Mouse (Mus musculus): ENCODE data around the gene Gpr37.

Gpr37 gene

DNA sequence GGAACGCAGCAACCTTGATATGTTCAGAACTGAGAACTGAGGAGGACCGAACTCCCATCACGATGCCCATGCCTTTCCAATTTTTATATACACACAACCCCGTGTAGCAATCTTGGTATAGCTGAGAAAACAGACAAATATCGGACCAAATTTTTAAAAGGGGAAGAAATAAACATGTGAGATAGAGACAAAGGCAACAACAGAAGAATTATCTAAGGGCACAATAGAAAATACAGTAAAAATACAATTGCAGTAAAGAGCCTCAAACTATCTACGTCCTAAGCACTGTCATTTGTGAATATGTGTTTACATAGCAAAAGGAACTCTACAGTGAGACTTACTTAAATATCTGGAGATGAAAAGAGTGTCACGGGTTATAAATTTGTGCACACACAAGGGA, at the start of gene Gpr37:
TSS of gene Gpr37 (minus strand) at position 101 of the 400 bp plus-strand sequence.
- DNase-seq (ENCODE audit: low read depth, low spot score), result no peak

GRCm38 (mm10) chr6:25736533-25736932, 46.0 kb upstream of the Gpr37 start:
- DNase-seq (ENCODE audit: low read depth, low spot score), result no peak

DNA sequence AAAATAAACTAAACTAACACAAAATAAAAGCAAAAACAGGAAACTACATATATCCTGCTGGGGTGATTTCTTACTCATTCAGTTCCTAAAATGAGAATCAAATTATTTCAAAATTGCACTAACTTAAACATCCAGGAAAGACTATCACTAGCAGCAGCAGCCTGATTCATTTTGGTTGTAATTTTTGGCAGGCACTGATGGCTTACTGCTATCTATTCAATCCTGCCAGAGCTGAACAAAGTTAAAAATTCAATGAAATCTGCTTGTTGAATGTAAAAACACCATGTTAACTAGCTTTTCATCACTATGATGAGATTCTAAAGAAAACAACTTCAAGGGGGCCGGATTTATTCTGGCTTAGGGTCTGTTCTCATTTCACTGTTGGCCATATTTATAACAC, 36.0 kb upstream of the Gpr37 start:
- DNase-seq (ENCODE audit: low read depth, low spot score), result no peak

DNA sequence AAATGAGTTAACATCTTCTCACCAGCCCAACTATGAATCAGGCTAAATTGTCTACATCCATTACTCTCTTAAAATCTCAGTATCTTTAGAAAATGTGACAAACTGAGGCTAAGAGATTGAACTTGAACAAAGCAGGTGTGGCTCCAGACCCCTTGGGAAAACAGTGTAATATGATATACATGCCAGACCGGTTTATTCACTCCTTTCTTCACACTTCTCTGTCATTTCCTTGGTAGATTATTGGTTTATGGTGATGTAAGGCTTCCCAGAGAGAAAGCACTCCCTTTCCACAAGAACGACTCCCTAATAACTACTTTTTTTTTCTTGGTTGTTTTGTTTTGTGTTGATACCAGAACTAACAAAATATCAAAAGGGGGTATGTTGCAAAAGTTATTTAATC, 20.1 kb upstream of the Gpr37 start:
- no peak for DNase-seq (ENCODE audit: low read depth, low spot score)

GRCm38 (mm10) chr6:25709250-25709895, 18.8 kb upstream of the Gpr37 start:
- DNase-seq (ENCODE audit: low read depth, low spot score), result peak; percentile 15

GRCm38 (mm10) chr6:25699956-25700355, 9.4 kb upstream of the Gpr37 start:
- no peak for DNase-seq (ENCODE audit: low read depth, low spot score)

GRCm38 (mm10) chr6:25690284-25690605, 284 bp downstream of the Gpr37 start:
- DNase-seq (ENCODE audit: low read depth, low spot score), result peak; percentile 49

DNA sequence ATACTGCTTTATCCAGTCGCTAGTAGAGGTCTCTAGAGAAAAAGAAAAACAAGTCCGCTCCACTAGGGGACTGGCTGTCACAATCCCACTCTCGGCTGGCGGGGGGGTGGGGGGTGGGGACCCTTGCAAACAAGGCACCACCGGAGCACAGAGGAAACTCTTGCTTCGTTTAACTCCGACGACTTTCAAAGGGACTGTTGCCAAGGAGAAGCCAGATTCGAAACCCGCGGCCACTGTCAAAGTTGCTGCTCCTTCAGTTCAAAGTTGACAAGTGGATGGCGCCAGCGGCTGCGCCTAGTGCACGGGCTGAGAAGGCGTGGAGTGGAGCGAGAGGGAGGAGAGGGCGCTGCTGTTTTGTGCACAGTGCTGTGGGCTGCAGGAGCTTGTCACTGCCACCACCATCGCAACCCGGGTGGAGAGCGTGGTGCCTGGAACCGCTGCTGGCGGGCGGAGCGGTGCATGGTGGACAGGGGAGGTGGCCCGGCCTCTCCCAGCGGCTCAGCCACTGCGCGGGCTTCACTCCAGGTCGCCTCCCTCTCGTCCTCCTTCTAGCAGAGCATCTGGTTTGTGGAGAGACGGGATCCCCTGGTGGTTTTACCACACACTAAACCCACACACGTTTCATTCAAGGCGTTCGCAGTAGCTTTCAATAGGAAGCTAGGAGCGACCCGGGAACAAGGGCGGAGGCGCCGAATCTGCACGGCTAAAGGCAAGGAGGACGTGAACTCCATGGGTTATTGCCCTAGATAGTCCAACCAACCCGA, 827 bp downstream of the Gpr37 start:
- peak; percentile 66 for DNase-seq (ENCODE audit: low read depth, low spot score)

DNA sequence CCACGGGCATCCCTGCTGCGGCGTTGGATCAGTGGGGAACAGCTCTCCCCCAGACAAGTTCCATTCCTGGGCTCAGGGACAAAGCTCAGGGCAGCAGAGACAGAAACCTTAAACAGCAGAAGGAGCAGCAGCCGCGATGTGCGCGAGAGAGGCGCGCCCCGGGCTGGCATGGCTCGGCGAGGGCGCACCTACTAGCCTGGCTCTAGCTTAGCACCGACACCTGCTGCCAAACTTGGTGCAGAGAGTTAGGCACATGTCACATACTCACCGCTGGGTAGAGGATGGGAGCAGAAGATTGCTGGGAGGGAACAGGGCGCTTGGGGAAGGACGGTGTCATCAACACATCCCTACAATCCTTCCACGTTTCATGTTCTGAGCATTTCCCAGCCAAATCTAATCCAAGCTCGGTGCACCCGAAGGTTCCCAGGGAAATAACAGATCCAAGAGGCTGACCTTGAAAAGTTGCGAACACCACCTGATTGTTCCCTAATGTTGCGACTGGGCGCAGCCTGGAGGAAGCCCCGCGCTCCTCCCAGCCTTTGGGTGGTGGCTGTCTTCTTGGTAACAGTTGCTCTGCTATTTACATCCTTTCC, 1.5 kb downstream of the Gpr37 start:
- peak; percentile 3 for DNase-seq (ENCODE audit: low read depth, low spot score)

- no peak for DNase-seq (ENCODE audit: low read depth, low spot score)
Measured at GRCm38 (mm10) chr6:25686760-25687200, 3.7 kb downstream of the Gpr37 start.

DNA sequence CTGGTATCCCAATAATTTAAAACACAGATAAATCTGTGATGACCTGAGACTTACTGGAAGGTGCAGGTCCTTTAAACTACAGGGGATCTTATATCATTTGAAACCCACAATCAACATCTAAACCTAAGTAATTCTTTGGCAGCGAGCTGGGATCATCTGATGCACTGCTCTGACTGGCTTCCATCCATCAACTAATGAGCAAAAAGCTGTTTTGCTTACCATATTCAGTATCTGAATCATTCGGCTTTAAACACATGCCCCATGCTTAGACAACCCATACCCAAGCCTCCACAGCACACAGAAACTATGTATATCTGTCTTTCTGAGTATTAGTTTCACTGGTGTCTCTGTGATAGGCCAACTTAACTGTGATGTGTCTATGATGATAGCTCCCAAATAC, 6.1 kb downstream of the Gpr37 start:
- DNase-seq (ENCODE audit: low read depth, low spot score), result no peak

- DNase-seq (ENCODE audit: low read depth, low spot score), result no peak
Measured at GRCm38 (mm10) chr6:25675111-25675510, 15.4 kb downstream of the Gpr37 start.

- no peak for DNase-seq (ENCODE audit: low read depth, low spot score)
Measured at GRCm38 (mm10) chr6:25673801-25674200, 16.7 kb downstream of the Gpr37 start.

DNA sequence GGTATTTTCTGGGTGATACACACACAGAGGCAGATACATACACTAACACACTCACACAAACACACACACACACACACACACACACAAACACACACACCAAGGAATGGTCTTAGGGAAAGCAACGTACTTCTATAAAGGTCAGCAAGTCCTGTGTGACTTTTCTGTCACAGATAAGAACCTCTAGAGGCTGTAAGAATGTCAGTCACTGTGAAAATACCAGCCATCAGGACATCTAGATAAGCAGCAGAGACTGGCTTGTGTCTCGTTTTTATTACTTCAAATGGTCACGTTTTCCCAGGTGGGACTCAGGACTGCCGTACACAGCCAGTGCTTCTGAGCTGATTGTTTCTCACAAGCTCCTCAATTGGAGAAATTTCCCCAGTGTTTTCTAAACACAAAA, 20.4 kb downstream of the Gpr37 start:
- no peak for DNase-seq (ENCODE audit: low read depth, low spot score)

DNA sequence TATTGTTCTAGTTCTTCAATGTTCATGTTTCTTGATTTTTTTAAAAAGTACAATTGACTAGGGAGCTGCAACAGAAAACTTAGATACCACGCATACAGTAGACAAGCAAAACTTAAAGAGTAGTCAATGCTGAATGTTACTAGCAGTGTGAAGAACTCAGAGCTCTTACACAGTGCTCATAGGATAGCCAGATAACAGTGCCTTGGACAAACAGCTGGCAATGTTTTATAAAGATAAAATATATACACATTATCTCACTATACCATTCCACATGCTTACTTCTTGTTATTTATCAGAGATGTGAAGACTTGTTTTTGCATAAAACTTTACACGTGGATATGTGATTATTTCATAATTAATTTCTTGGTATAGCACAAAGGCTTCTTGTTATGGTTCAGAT, 26.6 kb downstream of the Gpr37 start:
- DNase-seq (ENCODE audit: low read depth, low spot score), result no peak

GRCm38 (mm10) chr6:25659924-25660675, 30.4 kb downstream of the Gpr37 start:
- DNase-seq (ENCODE audit: low read depth, low spot score), result no peak

Data from R1 (cell line).